In genomic region chrX:135464160-135464559, GRCm38 (mm10) we compare ENCODE assay signal across 29 mouse cellular contexts. TPM values are rescaled to one million over a fixed set of nuclear protein-coding genes. Genes with fewer than 3 reads are reported as not detected.
"Had no signal": no experiment of that assay in that cellular context is flagged by ENCODE, and none has a peak within 500 bp of the region (broad histone marks: within the 10 kb centered on the region; RNA-seq: fewer than 3 reads in every experiment).

No protein-coding gene starts in this region.

RNA-seq across cellular contexts. Expression of gene AV320801, which starts 30.2 kb away (rescaled TPM):
- polyA plus RNA-seq: limb, embryonic 10.5 days; limb, embryonic 11.5 days; limb, embryonic 12.5 days; limb, embryonic 13.5 days; limb, embryonic 14.5 days; limb, embryonic 15.5 days; liver, adult 2 months; liver, embryonic 11.5 days; liver, embryonic 12.5 days; liver, embryonic 13.5 days; liver, embryonic 14.5 days; liver, embryonic 15.5 days; liver, embryonic 16.5 days; liver, postnatal 0 days; lung, embryonic 14.5 days; lung, embryonic 15.5 days; lung, postnatal 0 days; macrophage; midbrain, embryonic 10.5 days; midbrain, embryonic 11.5 days; midbrain, embryonic 14.5 days; midbrain, embryonic 15.5 days; midbrain, embryonic 16.5 days; midbrain, postnatal 0 days; myocyte; neural tube, embryonic 11.5 days; neural tube, embryonic 12.5 days had no signal

RNA-seq across cellular contexts. Expression of gene Gm7903, which starts 30.5 kb away (rescaled TPM):
- polyA plus RNA-seq: limb, embryonic 10.5 days; limb, embryonic 11.5 days; limb, embryonic 12.5 days; limb, embryonic 13.5 days; limb, embryonic 14.5 days; liver, adult 2 months; liver, embryonic 11.5 days; liver, embryonic 12.5 days; liver, embryonic 13.5 days; liver, embryonic 14.5 days; liver, embryonic 15.5 days; liver, embryonic 16.5 days; liver, postnatal 0 days; lung, adult 2 months; lung, embryonic 14.5 days; lung, embryonic 15.5 days; lung, embryonic 16.5 days; lung, postnatal 0 days; macrophage; midbrain, embryonic 10.5 days; midbrain, embryonic 11.5 days; midbrain, embryonic 14.5 days; midbrain, embryonic 15.5 days; midbrain, embryonic 16.5 days; midbrain, postnatal 0 days; myocyte; neural tube, embryonic 11.5 days; neural tube, embryonic 12.5 days had no signal
